Mouse (Mus musculus): ENCODE measurements at regions not wholly inside any gene's neighbourhood (a gene's known extent, or its start where the extent isn't known, plus 50 kb on each side); places are given as distances from the start of the nearest gene placed in this dataset.
A peak's percentile ranks its signal among the peaks of the same experiment; 100 is the strongest.

GRCm38 (mm10) chr1:83509356-83509755 lies 101.4 kb upstream of the Sphkap start:
- DNase-seq (ENCODE audit: low spot score in 2 of 2) = peak; percentile 9 to 28

DNA sequence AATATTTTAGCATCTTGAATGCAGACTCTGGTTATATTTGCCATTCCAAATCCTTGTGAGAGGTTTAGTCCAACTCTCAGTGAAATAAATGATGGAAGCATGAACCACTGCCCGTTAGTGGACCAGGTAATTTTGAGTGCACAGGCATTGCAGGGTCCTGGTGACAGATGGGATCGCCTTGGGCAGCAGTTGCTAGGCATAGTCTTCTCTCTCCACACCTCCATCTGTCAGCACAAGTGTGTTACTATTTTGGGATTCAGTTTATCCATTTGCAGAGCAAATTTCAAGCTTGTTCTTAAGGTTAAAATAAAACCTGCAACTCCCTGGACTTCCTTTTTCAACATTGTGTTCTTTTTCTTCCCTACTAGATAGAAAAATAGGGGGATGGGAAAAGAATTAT lies 97.4 kb upstream of the Sphkap start:
- DNase-seq (ENCODE audit: low spot score in 2 of 2) = peak in 1 of 2 experiments; percentile 59

DNA sequence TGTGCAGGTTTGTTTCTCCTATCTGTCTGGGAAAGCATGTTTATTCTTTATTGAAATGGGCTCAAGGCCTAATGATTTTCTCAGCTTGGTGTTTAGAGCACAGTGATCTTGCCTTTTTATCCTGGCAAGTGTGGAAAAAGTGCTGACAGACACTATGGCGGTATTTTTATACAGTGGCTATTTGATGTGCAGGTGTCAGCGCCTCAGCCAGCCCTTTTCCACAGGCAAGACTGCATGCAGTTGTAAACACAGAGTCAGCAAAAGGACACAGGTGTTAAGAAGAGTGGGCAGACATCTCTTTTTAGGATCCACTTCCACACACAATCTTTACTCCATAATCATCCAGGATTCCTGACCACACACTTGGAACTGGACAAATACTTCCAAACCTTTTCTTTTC lies 88.9 kb upstream of the Sphkap start:
- no peak for DNase-seq (ENCODE audit: low spot score in 2 of 2)

GRCm38 (mm10) chr1:83496380-83496779 lies 88.4 kb upstream of the Sphkap start:
- DNase-seq (ENCODE audit: low spot score in 2 of 2) = no peak

DNA sequence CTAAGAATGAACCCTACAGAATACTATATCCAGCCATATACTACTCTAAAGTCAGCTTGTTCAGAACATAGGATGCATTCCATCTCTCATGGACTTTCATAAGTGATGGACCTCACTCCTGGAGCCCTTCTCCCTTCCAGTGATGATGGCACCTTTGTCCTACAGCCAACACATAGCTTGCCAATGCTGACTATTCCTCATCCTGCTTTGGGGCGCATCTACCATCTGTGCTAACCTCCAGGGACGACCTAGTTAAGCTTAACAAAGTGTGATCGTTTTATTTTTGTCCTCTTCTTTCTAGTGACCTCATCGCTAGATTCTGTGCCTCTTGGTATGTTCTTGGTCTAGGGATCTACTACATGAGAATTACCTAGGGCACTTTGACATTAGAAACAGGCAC lies 87.0 kb upstream of the Sphkap start:
- no peak for DNase-seq (ENCODE audit: low spot score in 2 of 2)

DNA sequence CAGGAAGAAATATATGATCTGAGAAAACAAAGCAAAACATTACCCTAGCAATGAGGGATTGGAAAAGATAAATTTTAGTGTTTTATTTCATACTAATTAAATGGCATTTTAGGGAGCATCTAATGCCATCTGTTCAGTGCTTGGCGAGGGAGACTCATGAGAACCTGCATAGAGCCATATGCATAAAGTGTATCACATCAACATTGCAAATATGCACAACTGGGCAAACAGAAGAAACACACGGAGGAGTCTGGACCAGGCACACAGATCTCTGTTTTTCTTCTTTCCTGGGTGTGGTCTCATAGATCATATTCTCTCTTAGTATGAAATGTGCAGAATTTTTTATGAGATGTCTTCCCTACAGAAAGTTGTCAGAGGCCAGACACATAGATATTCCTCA lies 71.1 kb upstream of the Sphkap start:
- DNase-seq (ENCODE audit: low spot score in 2 of 2) = no peak

All from frontal cortex, postnatal 36 days (tissue).